Mouse (Mus musculus): ENCODE data around the gene Hdgf.

DNA sequence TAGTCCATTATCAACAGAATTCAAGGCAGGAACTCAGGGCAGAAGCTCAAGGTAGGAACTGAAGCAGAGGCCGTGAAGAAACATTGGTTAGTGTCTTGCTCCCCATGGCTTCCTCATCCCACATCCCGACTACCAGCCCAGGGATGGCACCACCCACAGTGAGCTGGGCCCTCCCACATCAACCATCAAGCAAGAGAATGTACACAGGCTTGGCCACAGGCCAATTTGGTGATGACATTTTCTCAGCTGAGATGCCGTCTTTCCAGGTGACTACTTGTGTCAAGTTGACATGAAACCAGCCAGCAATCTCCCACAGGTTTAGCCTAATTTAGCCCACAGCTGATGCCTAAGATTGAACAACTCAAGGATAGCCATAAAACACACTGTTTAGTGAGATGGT is 6.9 kb upstream of the Hdgf start:
- TF ChIP-seq CTCF (IDR thresholded peaks at IDR 0.05) (no peak), EP300 (IDR thresholded peaks at IDR 0.05) (no peak)

Data from lung, postnatal 0 days (tissue).